Mouse (Mus musculus): ENCODE data around the gene Hsd17b1. TPM values are rescaled to one million over a fixed set of nuclear protein-coding genes. Genes with fewer than 3 reads are reported as not detected.

Gene Hsd17b1
- under 1 TPM; 0.20 to 0.21 TPM for total RNA-seq (2021)
- long read RNA-seq, experiment 1 = 0 reads
- long read RNA-seq, experiment 2 = 0 reads

DNA sequence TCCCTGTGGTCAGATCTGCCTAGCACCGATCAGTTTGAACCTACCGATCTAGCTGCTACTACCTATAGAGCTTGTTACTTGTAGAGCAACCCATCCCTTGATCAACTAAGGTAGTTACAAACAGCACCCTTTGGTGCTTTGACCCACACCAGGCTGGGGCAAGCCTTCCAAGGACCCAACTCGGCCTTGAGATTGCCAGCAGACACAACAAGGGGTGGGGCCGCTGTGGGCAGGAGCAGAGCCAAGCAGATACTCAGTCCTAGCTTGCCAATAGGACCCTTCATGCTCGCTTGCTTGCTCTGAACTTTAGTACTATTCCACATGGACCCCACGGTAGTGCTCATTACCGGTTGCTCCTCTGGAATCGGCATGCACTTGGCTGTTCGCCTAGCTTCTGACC is at the start of gene Hsd17b1:
TSS of gene Hsd17b1 (plus strand) at position 291 of the 400 bp plus-strand sequence.
- no peak for DNase-seq (ENCODE audit: low spot score in 2 of 2)

DNA sequence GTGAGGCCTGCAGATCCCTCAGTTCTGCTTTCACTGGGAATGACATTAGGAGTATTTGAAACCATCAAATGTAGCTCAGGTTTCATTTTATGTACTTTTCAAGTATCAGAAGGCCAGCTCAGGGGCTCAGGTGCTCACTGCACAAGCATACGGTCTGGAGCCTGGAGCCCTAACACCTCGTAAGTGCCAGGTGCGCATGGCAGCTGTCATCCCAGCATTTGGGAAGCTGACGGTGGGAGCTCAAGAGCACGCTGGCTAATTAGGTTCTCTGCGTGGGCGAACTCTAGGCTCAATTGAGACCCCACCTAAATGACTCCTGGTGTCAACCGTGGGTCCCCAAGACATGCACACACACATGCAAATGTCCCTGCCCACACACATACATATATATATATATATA is 48.9 kb upstream of the Hsd17b1 start:
- no peak for DNase-seq (ENCODE audit: low spot score in 2 of 2)

DNA sequence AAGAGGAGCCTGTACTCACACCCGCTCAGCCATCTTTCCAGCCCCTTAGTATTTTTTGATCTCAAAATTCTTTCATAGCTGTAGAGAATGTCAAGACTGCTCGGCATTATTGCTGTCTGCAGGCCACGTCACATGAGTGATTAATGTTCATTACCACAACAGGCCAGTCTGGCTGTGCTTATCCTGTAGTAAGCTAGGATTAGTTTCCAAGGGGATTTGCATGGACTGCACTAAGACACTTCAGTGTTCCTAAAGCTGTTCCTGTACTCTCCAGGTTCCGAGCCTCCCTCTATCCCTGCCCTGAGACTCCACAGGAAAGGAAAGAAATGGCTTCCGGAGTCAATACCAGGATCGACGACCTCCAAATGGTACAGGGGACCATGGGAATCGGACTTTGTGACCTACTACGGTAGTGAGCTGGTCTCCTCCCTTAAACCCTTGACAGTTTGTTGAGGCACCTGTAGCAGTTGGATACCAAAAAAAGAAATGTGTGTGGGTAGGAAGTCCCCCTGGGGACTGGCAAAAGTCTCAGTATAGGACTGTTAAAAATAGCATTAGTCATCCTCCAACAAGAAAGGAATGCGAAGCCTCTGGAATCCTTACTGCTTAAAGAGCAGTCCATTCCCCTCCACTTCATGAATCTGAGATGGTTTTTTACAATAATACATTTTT is 47.9 kb upstream of the Hsd17b1 start:
- DNase-seq (ENCODE audit: low spot score in 2 of 2) = no peak

DNA sequence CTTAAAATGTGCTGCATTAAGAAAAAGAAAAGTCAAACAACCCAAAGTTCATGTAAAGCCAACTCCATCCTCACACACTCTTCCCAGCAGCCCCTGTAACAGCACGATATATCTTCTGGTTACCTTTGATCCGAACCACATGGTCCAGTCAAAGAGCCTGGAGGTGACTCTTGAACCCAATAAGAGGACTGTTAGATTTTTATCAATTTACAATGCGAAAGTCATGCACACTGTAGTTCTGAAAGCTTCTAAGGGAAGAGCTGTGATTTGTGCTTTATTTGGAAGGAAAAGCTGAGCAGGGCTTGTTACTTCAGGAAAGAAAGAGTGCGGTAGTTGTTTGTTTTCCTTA is 47.4 kb upstream of the Hsd17b1 start:
- no peak for DNase-seq (ENCODE audit: low spot score in 2 of 2)

DNA sequence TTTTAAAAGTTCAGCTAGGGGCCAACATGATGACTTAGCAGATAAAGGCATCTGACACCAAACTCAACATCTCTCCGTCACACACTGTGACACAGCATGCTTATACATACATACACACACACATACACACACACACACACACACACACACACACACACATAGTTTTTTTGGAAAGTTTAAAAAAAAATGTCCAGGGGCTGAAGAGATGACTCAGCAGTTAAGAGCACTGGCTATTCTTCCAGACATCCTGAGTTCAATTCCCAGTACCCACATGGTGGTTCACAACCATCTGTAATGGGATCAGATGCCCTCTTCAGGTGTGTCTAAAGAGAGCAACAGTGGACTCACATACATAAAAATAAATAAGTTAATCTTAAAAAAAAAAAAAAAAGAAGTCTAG is 46.7 kb upstream of the Hsd17b1 start:
- no peak for DNase-seq (ENCODE audit: low spot score in 2 of 2)

DNA sequence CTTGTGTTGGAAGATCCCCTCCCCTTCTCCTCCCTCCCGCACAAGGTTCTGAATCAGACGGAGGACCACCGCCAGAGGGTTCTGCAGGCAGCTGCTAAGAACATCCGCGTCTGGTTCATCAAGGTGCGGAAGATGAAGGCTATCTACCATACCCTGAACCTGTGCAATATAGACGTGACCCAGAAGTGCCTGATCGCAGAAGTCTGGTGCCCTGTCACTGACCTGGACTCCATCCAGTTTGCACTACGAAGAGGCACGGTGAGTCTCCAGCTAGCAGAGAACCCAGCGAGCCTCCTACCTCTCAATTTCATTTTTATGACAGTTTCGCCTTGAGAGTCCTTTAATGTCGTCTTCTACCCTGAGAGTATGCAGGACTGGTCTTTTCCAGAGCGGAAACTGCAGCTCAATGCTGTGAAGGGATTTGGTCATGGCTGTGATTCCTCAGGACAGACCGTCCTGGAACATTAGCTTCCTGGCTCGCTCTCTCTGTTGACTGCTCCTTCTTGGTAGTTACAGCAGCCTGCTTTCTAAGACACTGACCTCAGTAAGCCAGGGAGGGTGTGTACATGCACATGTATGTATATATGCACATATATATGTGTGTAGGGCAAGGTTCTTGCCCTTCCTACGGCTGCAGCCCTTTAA is 44.2 kb upstream of the Hsd17b1 start:
- no peak for DNase-seq (ENCODE audit: low spot score in 2 of 2)

DNA sequence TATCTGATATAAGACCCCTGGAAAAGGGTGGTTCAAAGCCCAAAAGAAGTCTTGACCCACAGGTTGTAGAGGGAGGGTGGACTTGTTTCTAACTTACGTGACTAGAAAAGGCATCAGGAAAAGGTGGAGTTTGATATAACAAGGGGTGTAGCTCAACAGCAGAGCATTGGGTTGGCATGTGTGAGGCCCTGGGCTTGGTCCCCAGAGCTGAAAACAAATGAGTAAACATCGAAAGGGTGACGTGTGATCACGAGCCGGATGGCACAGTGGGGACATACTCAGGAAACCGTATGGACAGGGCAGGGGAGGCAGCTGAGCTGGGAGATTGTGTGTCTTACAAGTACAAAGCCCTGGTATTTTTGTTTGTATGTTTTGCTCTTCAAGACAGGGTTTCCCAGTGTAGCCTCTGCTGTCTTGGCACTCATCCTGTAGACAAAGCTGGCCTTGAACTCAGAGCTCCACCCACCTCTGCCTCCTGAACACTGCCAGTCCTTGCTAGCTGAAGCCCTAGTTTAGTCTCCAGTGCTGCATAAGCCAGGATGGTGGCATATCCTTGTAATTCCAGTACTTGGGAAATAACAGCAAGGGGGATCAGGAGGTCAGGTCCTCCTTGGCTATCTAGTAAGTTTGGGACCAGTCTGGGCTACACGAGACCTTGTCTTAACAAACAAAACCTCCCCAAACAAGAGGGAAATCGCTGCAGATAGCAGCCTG is 43.4 kb upstream of the Hsd17b1 start:
- no peak for DNase-seq (ENCODE audit: low spot score in 2 of 2)

DNA sequence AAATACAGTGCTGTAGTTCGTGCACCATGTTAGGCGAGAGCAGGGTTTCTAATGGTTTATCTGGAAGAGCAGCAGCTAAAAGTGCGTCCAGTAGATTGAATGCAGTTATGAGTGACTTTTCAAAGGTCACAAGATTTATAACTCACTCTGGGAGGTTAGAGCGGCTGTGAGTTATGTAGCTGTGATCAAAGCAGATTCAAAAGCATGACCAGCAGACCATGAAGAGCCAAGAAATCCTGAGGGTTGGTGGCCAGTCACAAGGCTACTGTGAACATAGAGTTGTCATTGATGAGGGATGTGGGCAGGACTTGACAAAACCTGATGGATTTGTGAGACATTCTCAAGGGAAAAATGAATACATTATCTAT is 42.9 kb upstream of the Hsd17b1 start:
- no peak for DNase-seq (ENCODE audit: low spot score in 2 of 2)

DNA sequence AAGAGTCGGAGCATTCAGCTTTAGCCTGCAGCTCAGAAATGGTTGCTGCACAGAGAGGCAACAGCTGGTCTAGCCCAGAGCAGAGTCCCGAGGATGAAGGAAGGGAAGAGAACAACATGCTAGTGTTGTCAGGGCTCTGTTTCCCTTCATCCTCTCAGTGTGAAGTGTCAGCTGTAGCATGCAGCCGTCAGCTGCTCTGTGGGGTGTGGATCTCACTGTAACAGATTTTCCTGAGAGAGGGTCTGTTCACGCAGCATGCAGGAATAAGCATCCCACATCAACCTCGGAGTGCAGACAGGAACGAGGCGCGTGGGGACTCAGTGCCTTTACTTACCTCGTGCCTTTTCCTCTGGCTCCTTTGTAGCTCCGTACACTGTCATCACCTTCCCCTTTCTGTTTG is 40.4 kb upstream of the Hsd17b1 start:
- no peak for DNase-seq (ENCODE audit: low spot score in 2 of 2)

DNA sequence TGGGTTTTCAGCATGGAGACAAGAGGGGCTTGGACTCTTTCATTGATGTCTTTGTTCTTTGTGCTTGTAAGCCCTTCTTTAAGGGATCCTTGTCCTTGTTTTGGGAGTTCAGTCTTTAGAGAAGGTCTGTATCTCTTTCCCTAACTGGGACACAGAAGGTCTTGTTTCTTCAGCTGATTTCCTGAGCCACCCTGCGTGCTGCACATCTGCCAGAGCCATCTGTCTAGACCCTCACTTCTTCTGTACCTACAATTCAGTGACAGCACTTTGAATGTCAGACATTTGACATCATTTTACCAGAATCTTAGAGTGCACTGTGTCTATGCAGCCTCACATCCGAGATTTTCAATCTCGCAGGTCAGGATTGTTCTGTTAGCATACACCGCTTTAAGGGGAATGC is 32.4 kb upstream of the Hsd17b1 start:
- DNase-seq (ENCODE audit: low spot score in 2 of 2) = no peak

DNA sequence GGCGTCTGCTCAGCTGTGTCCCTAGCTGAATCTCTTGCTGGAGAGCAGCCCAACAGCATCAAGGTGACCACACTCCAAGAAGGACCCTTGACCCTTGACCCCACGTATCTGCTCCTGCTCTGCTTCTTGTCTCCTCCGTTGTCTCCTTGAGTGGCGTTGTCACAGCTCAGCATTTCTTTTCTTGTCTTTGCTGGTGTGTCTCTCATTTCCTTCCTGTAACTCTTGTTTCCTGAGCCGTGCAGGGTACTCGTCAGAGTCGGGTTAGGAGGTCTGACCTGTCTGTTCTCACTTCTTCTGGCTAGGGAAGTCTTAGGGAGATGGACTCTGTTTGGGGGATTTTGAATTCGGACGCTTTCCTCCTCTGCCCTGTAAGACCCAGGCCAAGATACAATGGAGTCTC is 31.8 kb upstream of the Hsd17b1 start:
- no peak for DNase-seq (ENCODE audit: low spot score in 2 of 2)

DNA sequence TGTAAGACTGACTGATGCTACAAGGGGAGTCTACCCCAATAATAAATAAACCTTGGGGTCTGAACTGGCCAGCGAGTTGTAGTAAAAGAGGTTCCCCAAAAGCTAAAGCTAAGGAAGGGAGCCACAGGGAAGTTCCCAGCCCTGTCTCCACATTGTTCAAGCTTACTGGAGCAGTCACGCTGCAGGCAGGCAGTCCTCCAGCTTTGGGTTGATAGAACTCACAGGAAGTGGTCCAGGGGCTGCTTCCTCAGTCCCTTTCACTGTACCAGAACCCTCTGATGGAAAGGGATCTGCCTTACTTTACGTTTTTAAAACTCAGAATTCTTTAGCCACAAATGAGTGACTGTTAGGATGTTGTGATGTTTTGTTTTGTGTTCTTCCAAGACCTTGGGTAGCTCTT is 30.7 kb upstream of the Hsd17b1 start:
- no peak for DNase-seq (ENCODE audit: low spot score in 2 of 2)

DNA sequence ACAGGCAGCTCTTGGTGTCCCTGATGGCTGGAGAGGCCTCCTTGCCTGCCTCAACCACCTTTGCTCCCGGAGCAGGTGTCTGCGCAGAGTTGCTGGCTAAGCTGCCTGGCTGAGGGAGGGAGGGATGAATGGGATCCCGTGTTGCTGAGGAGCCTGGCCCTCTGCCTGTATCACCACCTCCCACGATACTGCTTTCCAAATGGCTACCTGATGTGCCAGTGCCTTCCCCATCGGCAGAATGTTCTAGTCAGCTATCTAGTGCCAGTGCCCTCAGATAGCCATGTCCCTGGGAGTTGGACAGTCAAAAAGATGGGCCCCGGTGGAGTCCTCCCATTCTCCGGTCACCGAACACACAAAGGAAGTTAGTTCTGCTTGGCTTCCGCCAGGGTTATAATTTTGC is 27.9 kb upstream of the Hsd17b1 start:
- DNase-seq (ENCODE audit: low spot score in 2 of 2) = no peak

DNA sequence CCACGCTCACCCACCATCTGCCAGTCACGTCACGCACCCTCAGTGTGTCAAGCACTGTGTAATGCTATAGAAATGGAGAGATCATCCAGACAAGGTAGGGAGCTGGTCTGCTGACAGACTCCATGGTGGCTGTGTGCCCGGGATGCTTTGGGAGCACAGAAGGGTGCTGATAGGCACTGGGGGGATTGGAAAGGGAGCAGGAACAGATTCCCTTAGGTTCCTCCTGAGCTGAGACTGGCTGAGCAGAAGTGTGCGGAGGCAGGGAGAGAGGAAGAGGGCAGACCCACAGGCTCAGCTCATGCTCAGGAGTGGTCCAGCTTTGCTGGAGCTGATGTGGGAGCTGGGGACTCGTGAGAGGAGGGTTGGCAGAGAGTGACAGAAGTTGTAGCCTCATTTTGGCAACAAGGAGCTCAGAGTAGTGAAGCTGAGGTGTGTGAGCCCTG is 27.1 kb upstream of the Hsd17b1 start:
- DNase-seq (ENCODE audit: low spot score in 2 of 2) = no peak

DNA sequence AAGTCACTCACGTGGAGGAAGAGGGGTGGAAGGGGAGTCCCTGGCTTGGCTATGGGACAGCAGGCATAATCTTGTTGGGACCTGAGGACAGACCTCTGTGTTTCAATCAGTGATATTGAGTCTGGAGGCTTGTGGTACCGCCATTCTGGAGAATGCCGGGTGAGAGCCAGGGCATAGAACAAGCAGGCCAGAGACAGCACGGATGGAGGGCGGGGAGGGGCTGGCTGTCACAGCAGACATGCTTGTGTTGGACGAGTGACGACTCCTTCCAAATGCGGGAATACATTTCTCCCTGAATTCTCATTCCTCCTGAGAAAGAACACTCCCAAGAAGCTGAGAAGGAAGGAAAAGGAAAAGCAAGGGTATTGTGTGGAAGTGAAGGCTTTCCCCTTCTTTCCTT is 26.6 kb upstream of the Hsd17b1 start:
- DNase-seq (ENCODE audit: low spot score in 2 of 2) = no peak

DNA sequence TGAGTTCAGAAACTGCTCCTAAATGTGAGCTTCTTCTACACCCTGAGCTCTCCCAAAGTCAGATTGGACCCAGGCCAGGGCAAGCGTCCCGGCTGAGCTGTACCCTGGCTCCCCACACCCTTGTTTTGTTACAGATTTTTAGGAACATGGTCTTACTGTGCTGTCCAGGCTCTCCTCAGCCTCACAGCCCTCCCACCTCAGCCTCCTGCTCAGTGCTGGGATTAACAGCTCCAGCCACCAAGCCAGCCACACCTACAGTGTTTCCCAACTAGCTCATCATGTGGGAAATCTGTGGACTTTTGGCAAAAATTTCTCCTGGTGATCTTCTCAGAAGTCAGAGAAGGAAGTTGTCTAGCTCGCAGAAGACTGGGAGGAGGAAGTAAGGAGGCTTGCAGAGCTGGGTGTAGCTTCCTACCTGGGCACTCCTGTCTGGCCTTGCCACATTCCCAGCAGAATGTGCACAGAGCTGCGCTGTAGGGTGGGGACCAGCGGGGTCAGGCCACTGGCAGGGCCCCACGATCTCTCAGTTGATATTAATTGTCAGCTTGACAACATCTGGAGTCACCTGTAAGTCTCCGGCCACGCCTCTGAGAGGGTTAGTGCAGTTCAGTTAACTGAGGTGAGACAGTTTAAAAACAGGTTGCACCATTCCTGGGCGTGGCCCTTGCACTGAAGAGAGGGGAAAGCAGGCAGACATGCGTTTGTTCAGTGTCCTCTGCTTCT is 25.3 kb upstream of the Hsd17b1 start:
- DNase-seq (ENCODE audit: low spot score in 2 of 2) = peak in 1 of 2 experiments; percentile 68

DNA sequence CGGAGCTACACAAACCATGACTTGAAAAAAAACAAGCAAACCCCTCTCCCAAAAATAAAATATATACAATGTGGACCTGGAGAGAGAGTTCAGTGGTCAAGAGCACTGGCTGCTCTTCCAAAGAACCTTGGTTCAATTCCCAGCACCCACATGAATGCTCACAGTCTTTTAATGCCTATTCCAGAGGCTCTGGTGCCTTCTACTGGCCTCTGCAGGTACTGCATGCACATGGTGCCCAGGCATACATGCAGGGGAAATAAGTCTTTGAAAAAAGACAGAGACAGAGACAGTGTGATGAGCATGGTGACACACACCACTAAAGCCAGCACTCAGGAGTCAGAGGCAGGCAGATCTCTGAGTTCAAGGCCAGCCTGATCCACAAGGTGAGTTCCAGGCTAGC is 24.2 kb upstream of the Hsd17b1 start:
- DNase-seq (ENCODE audit: low spot score in 2 of 2) = no peak

DNA sequence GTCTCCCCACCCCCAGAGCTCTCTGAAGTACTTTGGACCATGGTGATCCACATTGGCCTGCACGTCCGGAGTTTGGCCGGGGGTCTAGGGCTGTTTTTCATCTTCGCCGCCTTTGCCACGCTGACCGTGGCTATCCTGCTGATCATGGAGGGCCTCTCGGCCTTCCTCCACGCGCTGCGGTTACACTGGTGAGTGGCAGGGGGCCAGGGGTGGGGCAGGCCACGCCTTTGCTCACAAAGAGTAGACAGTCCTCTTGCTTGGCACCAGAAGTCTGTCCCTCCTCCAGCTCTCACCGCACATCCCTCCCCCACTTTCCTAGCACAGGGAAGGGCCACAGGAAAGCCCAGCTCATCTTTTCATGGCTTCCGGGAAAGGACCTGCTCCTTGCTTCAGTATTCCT is 22.8 kb upstream of the Hsd17b1 start:
- no peak for DNase-seq (ENCODE audit: low spot score in 2 of 2)

DNA sequence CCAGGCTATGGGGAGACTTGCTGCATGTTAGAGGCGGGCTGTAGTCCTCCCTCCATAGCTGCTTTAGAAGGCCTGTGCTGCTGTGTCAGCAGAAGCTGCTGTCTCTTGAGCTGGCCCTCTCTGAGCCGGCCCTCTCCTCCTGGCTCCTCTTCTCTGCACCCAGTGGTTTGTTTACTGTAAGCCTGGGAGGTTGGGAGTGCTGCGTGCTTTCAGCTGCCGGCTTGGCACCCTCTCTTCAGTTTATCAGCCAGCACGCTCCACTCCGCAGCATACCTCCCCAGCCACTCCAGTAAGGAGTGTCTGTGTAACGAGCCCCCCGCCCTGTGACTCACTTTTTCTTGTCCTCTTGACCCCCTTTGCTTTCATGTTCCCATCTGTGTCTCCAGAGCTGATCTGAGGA is 21.3 kb upstream of the Hsd17b1 start:
- peak in 1 of 2 experiments; percentile 51 for DNase-seq (ENCODE audit: low spot score in 2 of 2)

DNA sequence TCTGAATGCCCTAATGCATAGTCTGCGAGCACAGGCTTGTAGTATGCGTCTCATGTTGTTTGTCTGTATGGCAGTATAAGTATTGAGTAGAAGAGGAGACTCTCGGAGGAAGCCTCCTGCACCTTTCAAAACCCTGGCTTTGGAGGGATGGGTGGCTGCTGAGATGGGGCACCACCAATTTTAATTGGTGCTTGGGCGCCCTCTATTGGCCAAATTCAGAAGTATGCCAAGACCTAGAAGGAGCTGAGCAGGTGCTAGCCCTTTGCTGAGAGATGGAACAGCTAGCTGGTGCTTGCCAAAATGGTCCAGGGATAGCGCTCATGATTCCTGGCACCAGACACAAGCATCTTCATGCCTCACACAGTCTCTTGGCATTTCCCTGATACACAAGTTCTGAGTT is 20.4 kb upstream of the Hsd17b1 start:
- peak; percentile 79 to 87 for DNase-seq (ENCODE audit: low spot score in 2 of 2)

DNA sequence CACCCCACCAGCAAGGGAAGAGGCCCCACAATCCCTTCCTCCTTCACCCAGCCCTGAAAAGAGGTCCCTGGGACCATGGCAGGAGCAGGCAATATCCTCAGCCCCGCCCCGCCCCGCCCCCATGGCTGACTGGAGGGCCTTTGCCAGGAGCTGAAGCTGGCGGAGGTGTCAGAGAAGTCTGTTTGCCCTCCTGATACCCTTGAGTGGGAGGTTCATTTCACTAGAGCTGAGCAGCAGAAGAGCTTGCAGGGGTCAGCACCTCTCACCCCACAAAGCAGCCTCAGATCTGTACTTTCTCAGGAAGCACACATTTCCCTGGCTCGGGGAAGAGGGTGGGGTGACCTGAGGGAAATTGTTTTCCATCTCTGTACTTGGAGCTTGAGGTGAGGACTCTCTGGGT is 19.5 kb upstream of the Hsd17b1 start:
- no peak for DNase-seq (ENCODE audit: low spot score in 2 of 2)

DNA sequence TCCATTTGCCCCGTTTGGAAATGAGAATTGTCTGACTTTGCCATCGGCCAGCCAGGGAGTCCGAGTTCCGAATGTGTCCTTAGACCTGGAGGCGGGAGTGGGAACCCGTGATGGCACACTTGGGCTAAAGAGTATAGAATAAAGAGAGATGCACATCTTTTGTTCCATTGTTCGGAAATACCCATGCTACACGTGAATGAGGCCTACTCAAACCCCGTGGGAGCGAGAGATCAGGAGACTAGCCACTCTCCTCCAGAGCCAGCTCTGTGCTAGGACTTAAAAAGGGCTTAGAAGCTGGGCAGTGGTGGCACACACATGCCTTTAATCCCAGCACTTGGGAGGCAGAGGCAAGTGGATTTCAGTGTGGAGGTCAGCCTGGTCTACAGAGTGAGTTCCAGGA is 18.7 kb upstream of the Hsd17b1 start:
- no peak for DNase-seq (ENCODE audit: low spot score in 2 of 2)
